Mouse (Mus musculus) frontal cortex, adult 2 months (tissue): ENCODE results near the gene Abhd16a. TPM values are rescaled to one million over a fixed set of nuclear protein-coding genes. Genes with fewer than 3 reads are reported as not detected.
A peak's percentile ranks its signal among the peaks of the same experiment; 100 is the strongest.
"Not testable (repeated sequence)": the region's sequence is repeated elsewhere in the genome, so short reads cannot be mapped to it uniquely, and the experiment has no call there.

Experiments
- DNase-seq, 2 experiments: peaks; one replicate each; pipeline ENCODE4 v3.0.0; 2022; ENCODE audit warnings: low spot score in 1 of 2; ENCODE audit errors: extremely low spot score in 1 of 2
- polyA plus RNA-seq: library from polyadenylated mRNA; depleted of rRNA; stranded (reverse); fragments of >200 nt; gene quantifications from 2 replicates; pipeline ENCODE4 v1.2.3, GENCODE M21; 2012

Gene Abhd16a
- polyA plus RNA-seq, 1 experiment: 159 TPM

DNA sequence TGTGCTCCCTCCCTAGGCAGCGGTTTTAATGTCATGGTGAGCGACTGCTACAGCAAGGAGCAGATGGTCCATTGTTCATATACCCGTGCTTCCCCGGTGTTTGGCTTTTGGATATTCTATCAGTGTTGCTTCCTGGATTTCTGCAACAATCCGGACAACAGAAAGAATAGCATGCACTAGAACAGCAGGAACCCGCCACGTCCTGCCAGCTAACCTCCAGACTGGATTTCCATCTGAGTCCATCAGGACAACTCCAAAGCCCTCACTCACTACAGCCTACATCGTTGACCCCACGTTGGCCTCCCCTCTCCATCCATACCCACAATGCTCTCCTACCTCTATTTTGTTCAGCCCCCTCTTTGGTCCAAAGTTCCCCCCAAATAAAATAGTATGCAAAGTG, 22.7 kb downstream of the Abhd16a start:
- no peak for DNase-seq

DNA sequence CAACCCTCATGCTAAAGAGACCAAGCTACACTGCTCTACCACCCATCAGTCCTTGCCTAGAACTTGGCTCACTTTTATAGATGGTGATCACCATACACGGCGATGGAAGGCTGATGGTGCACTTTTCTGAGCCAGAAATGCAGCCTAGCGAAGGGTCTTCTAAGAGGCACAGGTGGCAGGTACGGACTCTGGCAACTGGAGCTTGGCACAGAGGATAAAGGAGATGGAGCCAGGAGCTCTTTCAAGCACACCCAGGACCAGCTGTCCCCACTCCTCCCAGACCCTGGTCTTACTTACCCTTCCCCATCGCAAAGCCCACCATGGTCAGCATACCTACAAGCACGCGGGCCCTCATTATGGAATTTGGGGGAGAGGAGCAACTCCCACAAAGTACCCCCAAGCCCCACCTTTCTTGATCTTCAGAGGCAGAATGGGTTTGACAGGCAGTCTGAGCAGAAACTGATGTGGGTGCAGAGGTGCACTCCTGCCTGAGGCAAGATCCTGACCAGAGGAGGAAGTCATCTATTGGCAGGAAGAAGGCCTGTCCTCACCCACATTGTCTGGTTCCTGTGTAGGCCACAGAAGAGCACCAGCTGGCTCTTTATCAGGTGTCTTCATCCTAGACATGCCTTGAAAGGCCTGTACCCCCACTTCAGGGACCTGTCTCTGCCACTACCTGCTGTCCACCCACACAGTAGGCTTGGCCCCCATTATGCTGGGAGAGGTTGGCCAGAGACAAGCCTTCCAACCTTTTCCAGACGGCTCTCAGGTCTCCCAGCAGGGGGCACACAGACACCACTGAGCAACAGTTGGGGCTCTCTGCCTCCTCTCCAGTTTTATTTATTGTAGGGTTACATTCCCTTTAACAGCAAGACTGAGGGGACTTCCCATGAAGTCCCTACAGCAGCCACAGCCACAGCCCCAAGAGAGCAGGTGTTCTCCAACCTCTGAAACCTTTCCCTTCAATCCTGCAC, 26.3 kb downstream of the Abhd16a start, which contains the start of gene Ly6g5b:
Ly6g5b (minus strand) TSS at position 383 of the 974 bp plus-strand sequence.
- no peak for DNase-seq

DNA sequence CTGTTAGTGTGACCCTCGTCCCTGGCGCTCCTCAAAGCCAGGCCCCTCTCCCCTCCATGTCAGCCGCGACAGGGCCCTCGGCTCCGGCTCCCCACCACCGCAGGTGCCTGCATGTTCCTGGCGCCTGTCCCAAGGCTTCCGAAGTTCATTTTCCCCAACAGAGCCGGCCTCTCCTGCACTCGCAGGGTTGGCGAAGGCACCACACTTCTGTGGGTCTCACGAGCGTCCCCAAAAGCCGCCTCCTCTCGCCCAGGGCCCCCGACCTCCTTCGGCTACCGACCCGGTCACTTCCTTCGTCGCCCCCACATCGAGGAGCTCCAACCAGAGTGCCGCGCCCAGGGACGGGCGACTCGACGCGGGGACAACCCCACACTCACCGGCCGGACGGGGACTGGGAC, 31.7 kb downstream of the Abhd16a start:
- no peak for DNase-seq

DNA sequence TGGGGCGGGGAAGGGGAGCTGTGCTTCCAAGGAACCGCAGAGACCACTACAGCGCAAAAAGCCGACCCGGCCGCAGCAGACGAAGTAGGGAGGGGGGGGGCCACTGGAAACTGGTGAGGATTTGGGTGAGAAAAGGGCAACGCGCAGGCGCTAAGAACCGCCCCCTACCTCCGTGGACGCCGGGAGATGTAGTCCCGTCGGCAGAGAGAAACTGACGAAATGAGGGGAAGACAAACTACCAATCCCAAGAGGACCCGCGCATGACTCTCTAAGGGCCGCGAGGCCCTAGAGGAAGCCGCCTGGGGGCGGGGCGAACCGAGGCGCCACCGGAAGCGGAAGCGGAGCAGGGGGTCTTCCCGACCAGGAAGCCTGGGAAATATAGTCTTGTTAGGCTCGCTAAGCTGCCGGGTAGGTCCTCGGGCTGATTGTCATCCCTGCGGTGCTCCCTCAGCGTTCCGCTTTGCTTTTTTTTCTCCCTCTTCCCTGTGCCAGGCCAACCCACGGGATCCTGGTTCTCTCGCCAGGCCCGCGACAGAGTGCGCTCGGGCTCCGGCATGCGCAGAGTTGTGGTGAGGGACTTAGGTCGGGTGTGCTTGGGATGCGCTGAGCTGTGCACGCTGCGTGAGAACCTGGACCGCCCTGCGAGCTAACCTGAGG, 32.2 kb downstream of the Abhd16a start, which contains the start of gene Gpank1:
Gpank1 (plus strand) TSS at position 313 of the 657 bp plus-strand sequence.
- DNase-seq: peak; percentile 98

DNA sequence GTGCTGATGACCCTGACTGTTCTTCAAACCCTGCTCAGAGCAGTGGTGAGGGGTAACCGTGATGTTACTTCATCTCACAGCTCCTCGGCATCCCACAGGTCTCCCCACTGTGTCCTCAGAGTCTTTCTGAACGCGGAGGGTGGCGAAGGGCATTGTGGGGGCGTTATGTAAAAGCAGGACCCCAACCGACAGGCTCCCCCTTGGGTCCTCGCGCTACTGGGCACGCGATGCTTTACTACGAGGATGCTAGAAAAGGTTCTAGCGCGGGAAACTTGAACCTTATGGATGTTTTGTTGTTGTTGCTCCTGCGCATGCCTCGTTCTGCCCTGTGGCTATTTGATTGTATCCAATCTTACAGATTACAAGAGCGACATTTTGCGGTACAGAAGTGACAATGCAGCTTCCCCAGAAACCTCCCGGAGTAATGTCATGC, 32.8 kb downstream of the Abhd16a start, which contains the start of gene Csnk2b:
Csnk2b (minus strand) TSS at position 183 of the 433 bp plus-strand sequence.
- peak; percentile 69 to 82 for DNase-seq

DNA sequence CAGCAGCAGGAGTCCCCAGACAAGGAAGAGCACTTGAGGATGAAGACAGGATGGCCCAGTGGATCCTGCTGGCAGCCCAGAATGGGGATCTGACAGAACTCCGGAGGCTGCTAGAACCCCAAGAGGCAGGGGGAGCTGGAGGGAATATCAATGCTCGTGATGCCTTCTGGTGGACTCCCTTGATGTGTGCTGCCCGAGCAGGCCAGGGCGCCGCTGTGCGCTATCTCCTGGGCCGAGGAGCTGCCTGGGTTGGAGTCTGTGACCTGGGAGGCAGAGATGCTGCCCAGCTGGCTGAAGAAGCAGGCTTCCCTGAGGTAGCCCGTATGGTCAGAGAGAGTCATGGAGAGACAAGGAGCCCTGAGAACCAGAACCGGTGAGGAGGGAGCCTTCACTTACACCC, 34.2 kb downstream of the Abhd16a start:
- DNase-seq: not testable (repeated sequence)

DNA sequence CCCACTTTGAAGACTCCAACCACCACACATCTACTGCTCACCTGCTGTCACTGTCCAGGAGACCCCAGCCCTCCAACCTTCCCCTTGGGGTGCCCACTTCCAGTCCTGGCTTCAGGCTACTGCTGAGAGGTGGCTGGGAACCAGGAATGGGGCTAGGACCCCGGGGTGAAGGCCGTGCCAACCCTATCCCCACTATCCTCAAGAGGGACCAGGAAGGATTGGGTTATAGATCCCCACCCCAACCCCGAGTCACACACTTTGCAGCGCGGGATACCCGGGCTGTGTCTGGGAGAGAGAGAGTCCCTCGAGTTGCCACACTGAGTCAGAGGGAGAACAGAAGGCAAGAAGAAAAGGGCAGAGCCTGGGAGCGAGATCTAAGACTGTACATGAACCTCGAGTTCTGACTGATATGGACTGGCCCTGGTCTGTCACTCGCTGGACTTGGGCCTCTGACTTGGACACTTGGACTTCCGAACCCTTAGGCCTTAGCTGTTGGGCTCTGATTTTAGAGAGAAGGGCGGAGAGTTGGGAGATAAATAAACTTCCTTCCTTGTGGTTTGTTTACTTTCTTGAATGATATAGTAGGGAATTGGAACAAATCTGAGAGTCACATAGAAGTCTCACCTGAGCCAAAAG, 35.3 kb downstream of the Abhd16a start:
- not testable (repeated sequence) for DNase-seq

DNA sequence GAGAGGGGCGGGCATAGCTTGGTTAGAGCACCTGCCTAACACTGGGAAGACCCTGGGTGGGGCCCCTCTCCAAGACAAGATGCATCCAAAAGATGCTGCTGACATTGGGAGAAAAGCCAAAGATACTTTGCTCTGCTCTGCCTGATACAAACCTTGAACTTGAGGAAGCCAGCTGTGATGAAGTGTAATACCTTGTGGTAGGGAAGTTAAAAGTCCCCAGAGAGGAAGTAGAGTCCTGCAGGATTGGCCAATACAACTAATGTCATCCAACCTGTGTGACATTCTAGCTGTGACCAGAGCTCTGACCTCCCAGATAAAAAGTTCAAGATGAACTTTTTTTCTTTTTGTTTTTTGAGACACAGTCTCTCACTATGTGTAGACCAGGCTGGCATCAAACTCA, 36.0 kb downstream of the Abhd16a start:
- DNase-seq: no peak

DNA sequence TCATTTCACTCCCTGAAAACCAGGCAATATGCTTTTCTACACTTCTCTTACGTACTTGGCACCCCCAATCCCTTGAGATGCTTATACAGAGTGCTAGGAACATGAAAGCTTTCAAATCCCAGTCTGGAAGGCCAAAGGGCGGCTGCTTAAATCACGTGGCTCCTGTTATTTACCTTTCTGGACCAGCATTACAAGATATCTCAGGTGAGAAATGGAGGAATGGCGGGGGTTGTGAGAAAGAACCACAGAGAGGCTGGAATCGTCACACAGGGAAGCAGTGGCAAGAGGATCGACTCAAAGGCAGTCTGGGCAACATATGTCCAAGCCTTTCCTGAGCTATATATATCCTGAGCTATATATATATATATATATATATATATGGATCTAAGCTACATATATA, 36.5 kb downstream of the Abhd16a start:
- no peak for DNase-seq

DNA sequence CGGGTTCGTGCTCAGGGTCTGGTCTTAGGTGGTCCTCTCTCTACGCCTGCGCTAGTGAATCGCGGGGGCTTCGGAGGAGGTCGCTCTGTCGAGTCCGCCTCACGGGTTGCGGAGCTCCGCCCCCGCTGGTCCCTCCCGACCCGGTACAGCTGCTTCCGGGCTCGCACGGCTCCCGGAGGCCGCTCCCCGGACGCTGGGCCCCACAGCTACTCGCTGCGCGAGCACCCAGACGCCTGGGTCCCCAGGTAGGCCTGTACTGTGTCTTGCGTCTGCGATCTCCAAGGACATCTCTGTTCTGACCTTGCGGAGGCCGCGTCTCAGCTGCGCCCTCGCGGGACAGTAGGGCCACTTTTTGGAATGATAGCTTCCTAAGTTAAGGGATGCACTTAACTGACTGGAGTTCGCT, 37.1 kb downstream of the Abhd16a start, which contains the start of gene D17H6S53E:
D17H6S53E (plus strand) TSS at position 168 of the 406 bp plus-strand sequence.
- DNase-seq: peak in 1 of 2 experiments; percentile 74

DNA sequence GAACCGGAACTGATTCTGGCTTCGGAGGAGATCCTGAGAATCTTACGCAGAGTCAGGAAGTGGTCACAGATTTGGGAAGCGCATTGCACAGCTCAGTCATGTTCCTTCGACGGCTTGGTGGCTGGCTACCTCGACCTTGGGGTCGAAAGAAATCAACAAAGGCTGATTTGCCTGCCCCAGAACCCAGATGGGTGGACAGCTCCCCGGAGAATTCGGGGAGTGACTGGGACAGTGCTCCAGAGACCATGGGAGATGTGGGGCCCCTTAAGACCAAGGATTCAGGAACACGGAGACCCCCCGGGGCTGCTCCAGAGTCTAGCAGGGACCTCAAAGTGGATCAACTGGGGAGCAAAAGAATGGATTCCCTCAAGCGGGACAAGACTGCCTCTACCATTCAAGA, 38.0 kb downstream of the Abhd16a start:
- DNase-seq: no peak

DNA sequence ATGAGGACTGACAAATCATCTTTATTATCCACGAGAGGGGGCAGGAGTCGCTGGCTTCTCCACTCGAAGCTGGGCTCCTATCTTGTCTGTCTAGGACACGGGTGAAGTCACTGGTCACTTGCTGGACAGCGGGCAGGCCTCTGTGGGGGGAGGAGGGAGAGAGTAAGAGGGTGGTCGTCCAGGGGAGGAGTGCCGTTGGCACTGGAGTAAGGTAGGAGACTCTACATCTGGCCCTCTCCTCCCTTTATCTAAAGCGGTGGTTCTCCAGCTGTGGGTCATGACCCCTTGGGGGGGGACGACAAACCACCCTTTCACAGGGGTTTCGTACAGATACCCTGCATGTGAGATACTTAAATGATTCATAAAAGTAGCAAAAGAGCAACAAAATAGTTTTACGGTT, 39.9 kb downstream of the Abhd16a start:
- DNase-seq: no peak

DNA sequence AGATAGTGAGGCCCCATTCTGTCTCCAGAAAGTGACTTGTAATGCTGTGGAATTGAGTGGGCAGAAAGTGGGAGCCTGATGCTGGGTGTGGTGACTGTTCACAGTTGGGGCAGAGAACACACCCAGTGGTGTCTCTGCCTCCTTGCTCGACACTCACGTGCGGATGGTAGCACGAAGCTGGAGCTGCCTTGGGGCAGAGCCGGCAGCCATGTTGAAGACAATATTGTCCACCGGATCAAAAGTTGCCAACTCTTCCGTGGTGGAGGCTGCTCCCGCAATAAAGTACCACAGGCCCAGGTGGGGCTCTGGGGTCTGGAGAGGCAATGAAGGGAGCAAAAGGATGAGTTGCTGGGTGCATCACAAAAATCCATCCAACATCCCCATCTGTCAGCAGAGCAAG, 42.0 kb downstream of the Abhd16a start:
- DNase-seq: no peak

DNA sequence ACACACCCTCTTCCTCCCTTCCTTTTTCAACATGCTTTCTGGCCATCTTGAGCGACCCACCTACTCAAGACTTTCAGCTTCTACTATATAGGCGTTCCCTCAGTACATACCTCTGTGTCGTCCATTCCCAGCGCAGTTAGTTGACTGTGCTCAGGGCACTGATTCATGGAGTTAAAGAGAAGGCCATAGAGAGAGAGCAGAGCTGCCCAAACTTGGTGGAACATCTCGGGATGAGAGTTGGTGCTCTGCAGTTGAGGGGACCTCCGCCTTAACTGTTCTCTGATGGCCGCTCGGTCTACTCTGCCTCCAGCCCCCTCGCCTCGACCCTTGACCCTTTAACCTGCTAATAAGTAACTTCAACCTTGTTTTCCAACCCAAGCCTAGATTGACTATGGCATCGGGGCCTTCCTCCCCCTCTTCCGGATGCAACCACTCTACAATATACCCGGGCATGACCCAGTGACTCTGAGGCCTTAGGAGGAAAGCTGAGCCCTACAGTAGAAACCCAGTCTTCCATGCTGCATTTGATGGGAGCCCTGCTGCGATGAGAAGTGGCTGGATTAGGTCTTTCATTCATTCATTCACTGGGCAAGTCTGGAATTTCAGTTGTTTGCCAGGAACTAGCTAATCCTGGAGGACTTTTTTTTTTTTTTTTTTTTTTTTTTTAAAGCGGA, 42.6 kb downstream of the Abhd16a start, which contains the start of gene Apom:
Apom (minus strand) TSS at position 551 of the 674 bp plus-strand sequence.
- no peak for DNase-seq

DNA sequence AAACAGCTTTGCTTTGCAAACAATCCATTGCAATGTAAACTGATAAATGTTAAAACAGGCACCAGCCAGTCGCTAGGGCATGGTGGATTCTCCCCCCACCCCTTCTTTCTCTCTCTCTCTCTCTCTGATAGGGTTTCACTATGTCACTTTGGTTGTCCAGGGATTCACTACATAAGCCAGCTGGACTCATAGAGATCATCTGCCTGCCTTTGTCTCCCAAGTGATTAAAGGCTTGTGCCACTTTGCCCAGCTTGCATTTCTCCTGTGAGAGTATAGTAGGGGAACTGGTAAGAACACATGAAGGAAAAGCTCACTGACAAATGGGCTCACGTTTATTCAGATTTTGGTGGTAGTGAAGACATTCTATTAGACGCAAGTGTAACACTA, 43.1 kb downstream of the Abhd16a start:
- no peak for DNase-seq

DNA sequence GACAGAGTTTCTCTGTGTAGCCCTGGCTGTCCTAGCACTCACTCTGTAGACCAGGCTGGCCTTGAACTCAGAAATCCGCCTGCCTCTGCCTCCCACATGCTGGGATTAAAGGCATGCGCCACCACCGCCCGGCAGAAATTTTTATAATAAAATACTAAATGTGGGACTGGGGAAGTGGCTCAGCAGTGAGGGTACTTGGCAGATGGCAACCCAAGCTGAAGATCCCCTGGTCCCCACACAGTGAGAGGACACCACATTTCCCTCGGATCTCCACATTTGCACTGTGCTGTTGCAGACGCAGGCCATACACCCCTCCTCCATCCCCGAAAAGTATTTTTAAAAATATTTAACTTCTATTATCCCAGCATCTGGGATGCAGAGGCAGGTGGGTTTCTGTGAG, 44.5 kb downstream of the Abhd16a start:
- no peak for DNase-seq

DNA sequence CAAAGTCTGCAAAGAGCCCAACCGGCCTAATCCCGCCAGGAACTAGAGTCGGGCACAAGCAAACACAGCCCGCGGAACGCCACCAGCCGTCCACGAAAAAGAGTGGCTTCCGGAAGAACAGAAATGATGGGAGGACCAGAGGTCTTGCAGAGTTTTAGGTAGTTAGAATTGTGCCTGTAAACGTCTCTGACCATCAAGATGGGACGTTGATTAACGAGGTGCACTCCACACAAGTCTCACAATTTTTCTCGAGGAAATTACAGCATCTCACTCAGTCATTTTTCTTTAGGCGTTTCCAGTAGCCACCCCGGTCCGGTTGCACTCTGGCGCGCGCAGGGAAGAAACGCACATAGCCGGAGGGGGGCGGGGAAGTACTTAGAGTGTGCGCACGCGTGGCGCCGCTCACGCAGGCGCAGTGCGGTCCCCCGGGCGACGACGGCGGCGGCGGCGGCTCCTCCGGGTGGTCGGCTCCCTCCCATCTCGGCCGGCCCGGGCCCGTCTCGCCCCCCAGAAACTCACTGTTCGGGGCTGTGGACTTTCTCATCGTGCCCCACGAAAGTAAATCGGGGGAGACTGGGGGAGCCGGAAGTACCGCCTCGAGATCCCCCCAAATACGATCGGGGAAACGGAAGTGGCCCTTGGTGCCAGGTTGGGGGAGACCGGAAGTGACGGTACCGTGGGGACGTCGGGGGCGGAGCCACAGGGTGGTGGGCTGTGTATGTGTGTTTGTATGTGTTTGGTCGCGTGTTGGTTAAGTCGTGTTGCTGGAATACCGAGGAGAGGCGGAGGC, 45.9 kb downstream of the Abhd16a start, which contains the start of gene Bag6:
Bag6 (plus strand) TSS at position 378 of the 790 bp plus-strand sequence.
- DNase-seq: peak; percentile 84 to 94

DNA sequence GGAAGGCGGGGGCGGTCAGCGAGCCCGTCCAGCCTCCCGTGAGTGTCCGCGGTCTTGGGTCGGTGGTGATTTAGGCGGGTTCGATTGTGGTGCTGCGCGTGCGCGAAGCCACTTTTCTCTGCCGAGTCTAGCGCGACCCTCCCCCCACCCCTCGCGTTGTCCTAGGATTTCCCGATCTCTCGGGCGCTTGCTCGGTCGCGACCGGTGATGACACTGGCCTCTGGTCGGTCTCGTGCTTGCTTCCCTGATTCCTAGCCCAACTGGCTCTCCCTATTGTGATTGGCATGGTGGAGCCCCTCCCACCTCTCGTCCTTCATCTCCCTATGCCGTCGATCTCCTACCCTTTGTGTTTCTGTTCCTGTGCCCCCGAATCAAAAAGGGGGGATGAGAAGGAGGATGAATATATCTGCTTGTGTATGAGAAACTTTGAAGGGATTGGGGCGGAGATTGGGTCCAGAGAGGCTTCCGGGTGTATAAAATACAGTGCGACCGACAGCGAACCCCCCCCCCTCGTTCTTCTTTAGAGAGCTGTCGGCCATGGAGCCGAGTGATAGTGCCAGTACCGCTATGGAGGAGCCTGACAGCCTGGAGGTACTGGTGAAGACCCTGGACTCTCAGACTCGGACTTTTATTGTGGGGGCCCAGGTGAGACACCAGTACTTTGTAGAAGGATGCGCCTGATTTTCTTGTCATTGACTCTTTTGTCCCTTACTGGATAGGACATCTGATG, 46.7 kb downstream of the Abhd16a start:
- peak in 1 of 2 experiments; percentile 41 for DNase-seq

DNA sequence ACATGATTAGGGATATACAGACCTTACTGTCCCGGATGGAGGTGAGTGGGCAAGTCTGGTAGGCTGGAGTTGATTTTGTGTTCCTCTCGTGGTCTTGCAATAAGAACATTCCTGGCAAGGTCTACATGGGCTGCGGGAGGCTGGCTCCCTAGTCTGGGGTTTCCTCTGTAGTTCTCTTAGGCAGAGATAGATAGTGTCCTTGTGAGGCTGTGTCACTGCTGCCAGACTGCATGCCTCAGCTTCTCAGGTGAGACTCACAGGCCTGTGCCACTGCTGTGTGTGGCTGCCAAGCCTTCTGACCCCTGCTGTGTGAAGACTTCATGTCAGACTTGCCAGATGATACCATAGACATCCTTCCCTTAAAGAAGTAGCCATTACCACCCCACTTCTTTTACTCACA, 50.2 kb downstream of the Abhd16a start:
- no peak for DNase-seq
